Mouse (Mus musculus) brown adipose tissue, adult 24 weeks (tissue): Measurements from ENCODE around the gene Olfr855. TPM values are rescaled to one million over a fixed set of nuclear protein-coding genes. Genes with fewer than 3 reads are reported as not detected.
A peak's percentile ranks its signal among the peaks of the same experiment; 100 is the strongest.

Experiments
- H3K27ac ChIP-seq: fragments of 200-500 bp; replicated peaks from 2 replicates; pipeline ENCODE4 v1.5.1; 2012; ENCODE audit warnings: low read depth, mild to moderate bottlenecking, low read length
- H3K4me1 ChIP-seq: fragments of 200-500 bp; 2 replicates; pipeline ENCODE4 v1.6.1; 2012; ENCODE audit warnings: low read length, mixed read lengths; ENCODE audit not compliant: control insufficient read depth, insufficient read depth, insufficient read length
- H3K4me3 ChIP-seq: fragments of 200-500 bp; 2 replicates; pipeline ENCODE4 v1.5.1; 2012; ENCODE audit warnings: low read depth, mild to moderate bottlenecking, low read length, moderate library complexity; ENCODE audit not compliant: insufficient read depth
- polyA plus RNA-seq: library from polyadenylated mRNA; stranded (reverse); fragments of >200 nt; gene quantifications from 2 replicates; pipeline ENCODE4 v1.2.4, GENCODE M21; 2012; ENCODE audit not compliant: missing spikeins, insufficient read depth, insufficient read length

The Olfr855 gene
- polyA plus RNA-seq = not detected in 2 replicates

DNA sequence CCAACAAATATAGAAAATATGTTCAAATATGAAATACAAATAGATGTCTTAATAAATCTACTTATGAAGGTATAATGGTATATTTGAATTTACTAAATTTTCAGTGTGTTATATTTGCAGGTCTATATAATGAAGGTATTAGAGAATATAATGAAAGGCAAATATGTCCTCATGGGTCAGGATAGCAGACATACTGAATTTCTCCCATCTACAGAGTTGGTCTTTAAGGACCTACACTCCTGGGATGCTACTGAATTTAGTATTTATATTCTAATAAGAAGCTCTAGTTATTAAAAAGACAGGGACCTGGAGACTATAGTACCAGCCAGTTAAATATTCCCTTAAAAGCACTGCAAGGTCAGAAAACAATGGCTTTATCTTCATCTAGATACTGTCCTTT is at the start of gene Olfr855:
Gene Olfr855 (plus strand): TSS at position 301 of the 400 bp plus-strand sequence.
- Histone ChIP-seq H3K27ac (no peak within 1 kb of the TSS), H3K4me3 (no peak within 1 kb of the TSS), H3K4me1 (no peaks in the 10 kb centered on the region)

DNA sequence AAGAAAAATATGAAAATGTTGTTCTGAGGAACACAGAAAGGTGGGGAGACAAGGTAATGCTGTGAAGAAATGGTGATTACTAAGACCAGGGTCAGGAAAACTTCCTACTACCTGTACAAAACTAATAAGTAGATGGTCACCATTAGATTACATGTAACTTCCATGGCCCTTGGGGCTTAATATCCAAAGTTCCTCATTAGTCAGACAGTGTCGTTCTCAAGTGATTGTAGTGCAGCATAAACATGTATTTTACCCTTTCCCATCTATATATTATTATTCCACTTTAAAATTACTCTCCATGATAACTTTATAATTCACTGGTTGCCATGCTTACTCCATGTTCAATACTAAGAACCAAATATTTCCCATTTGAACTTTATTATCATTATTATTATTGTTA is 41.4 kb upstream of the Olfr855 start, which contains the start of gene Olfr853:
Gene Olfr853 (minus strand): TSS at position 101 of the 400 bp plus-strand sequence.
- H3K4me1 ChIP-seq = no peaks in the 10 kb centered on the region
- H3K4me3 ChIP-seq = no peak within 1 kb of the TSS
- H3K27ac ChIP-seq = no peak within 1 kb of the TSS

GRCm38 (mm10) chr9:19567282-19567681 is 15.1 kb upstream of the Olfr855 start, which contains the start of gene Olfr854:
TSS of gene Olfr854 (minus strand) at chr9:19567382.
- no peaks in the 10 kb centered on the region for H3K4me1 ChIP-seq
- H3K4me3 ChIP-seq = no peak within 1 kb of the TSS

DNA sequence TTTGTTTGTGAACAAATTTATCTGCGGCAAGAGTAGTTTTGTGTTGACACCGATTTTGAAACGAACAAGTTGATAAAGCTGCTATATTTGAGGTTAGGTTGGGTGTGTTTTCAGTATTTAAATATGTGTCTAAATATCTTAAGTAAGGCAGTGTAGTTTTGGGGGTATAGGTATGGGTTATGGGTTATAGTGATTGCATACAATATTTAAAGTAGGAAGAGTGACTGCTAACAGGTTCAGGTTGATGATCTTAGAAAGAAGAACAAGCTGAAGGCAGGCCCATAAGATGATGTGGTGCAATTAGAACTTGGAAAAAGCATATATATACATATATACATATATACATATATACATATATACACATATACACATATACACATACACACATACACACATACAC is 38.9 kb downstream of the Olfr855 start:
- H3K27ac ChIP-seq = no peak overlapping the region

More at GRCm38 (mm10) chr9:19567282-19567681, 15.1 kb upstream of the Olfr855 start, which contains the start of gene Olfr854:
- no peak within 1 kb of the TSS for H3K27ac ChIP-seq

DNA sequence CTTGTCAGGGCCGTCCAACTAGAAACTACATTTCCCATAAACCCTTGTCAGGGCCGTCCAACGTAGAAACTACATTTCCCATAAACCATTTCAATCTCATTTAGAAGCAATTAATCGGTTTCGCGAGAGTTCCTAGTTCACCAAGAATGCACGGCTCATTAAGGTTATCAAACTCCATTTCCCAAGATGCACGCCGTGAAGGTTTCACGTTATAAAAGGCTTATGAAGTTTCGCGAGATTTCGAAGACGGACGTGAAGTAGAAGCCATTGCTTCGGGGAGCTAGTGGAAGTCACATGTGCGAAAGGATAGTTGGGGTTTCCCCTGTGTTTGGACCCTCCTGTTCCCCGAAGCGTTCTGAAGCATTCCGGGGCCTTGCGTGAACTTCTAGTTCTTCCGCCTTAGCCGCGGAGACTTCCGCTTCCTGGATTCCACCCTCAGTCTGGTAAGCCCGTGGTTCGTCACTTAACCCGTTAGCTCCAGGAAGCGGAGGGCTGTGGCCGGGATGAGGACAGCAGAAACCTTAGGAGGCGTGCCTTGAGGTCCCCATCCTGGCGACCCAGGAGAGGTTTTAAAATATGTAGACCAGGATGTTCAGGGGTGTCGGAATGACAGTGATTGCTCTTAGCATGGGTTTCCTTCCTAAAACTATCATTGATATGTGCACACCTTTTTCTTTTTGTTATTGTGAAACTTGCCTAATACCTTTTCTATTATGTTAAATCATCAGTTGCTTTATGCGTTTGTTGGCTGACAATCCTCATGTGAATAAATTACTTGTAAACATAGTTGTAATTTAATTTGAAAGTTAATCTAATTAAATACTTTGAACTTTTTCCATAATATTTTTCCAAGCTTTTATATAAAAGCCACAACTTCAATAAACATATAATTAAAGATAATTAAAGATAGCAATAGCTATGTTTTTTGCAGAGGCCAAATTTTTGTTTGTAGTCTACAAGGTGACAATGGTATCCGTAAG is 39.7 kb downstream of the Olfr855 start, which contains the start of gene Zfp317:
Gene Zfp317 (plus strand): TSS at position 260 of the 980 bp plus-strand sequence.
- no peaks in the 10 kb centered on the region for H3K4me1 ChIP-seq
- H3K27ac ChIP-seq = peak within 1 kb of the TSS; percentile 83
- H3K4me3 ChIP-seq = peak within 1 kb of the TSS; percentile 68

More for the DNA sequence above, 38.9 kb downstream of the Olfr855 start:
- Histone ChIP-seq H3K4me3 (no peak overlapping the region), H3K4me1 (no peaks in the 10 kb centered on the region)

DNA sequence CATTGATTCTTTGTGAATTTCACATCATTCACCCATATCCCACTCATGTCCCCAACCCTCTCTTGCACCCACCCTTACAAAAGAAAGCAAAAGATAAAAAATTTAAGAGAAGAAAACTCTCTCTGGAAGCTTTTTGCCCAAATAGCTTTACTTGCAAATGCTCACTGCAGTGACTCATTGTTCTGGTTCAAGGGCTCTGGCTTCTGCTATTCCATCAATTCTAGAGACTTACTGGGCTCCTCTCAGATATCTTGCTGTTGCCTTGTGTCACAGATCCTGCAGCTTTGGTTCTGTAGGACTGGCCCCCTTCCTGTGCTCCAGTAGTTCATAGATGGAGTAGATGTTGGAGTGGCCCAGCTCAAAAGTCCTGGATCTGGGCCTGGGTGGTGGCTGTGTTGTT is 47.2 kb downstream of the Olfr855 start:
- no peak overlapping the region for H3K4me3 ChIP-seq
- H3K4me1 ChIP-seq = no peaks in the 10 kb centered on the region
- H3K27ac ChIP-seq = no peak overlapping the region

Other genes starting within 250 kb of the Olfr855 start
- gene Olfr845, start 246.2 kb upstream of the Olfr855 start, polyA plus RNA-seq = not detected in 2 replicates
- gene Olfr846, start 218.6 kb upstream of the Olfr855 start, polyA plus RNA-seq = not detected in 2 replicates
- gene Olfr847, start 203.9 kb upstream of the Olfr855 start, polyA plus RNA-seq = not detected in 2 replicates
- gene Olfr849, start 142.4 kb upstream of the Olfr855 start, polyA plus RNA-seq = not detected in 2 replicates
- not detected in 2 replicates for gene Olfr850, start 104.4 kb upstream of the Olfr855 start, polyA plus RNA-seq
- not detected in 2 replicates for gene Olfr851, start 89.3 kb upstream of the Olfr855 start, polyA plus RNA-seq
- gene Olfr853, start 41.5 kb upstream of the Olfr855 start, polyA plus RNA-seq = not detected in 2 replicates
- not detected in 2 replicates for gene Olfr854, start 15.2 kb upstream of the Olfr855 start, polyA plus RNA-seq
- gene Zfp317, start 39.5 kb downstream of the Olfr855 start, polyA plus RNA-seq = 6.8 and 7.1 TPM in 2 replicates
- gene Olfr857, start 126.8 kb downstream of the Olfr855 start, polyA plus RNA-seq = not detected in 2 replicates
- not detected in 2 replicates for gene Olfr58, start 197.7 kb downstream of the Olfr855 start, polyA plus RNA-seq
- gene Olfr859, start 222.3 kb downstream of the Olfr855 start, polyA plus RNA-seq = not detected in 2 replicates